Mouse (Mus musculus): ENCODE data around the gene Slc1a5.
A peak's percentile ranks its signal among the peaks of the same experiment; 100 is the strongest.

Slc1a5 gene

GRCm38 (mm10) chr7:16819794-16820193 lies 38.7 kb downstream of the Slc1a5 start:
- no peak for DNase-seq (ENCODE audit: low spot score in 2 of 2)

DNA sequence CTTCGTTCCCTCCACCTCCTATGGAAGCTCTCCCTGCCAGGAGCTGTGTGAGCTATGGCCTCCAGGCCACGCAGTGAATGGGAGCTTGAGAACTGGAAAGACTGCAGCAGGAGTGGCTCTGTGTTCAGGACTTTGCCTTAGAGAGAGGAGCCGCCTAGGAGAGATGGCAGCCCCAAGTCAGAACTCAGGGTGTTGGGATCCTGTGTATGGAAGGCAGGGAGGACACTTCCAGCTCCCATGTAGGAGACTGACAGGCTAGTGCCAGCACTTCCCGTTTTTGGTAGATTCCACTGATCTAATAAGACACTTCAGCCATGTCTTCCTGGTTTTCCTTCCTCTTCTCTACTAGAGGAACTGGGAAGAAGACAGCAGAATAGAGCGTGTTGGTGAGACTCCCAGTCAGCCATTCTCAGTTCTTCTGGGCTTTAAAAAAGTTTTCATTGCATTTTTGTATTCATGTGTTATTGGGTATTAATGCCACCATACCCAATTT lies 39.2 kb downstream of the Slc1a5 start:
- no peak for DNase-seq (ENCODE audit: low spot score in 2 of 2)

DNA sequence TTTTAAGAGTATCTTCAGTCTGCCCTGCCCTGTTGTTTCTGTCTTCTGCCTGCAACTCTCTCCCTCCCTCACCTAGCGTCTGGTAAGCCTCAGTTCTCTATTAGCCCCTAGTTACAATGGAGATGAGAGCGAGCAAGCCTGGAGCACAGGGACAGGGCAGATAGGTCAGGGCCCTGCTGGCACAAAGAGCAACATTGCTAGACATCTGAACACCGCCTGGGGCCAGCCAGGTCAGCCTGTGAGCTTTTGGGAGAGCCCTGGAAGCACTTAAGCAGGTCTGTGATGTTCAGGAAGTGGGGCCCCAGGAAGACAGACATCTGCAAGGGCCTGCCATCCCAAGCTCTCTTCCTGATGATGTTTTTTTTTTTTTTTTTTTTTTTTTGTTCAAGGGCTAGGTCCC lies 40.0 kb downstream of the Slc1a5 start:
- DNase-seq (ENCODE audit: low spot score in 2 of 2) = no peak

DNA sequence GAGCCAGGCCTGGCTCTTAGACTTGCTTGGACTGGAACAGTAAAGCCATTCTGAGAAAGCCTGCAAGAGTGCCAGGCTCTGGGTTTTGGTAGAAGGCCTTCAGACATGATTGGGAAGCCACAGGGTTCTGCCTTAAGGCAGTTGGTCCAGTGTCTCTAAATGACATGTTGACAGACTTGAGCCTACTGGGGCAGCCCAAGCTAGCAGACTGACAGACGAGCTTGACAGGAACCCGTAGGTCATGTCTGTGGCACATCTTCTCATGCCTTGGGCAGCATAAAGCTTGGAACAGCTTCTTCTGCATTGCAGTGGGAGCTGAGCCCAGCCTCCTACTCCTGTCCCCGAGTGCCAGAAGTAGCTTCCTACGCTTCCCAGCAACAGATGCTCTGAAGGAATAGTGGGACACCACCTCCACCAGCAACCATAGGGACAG lies 40.5 kb downstream of the Slc1a5 start:
- no peak for DNase-seq (ENCODE audit: low spot score in 2 of 2)

GRCm38 (mm10) chr7:16823734-16824133 lies 42.6 kb downstream of the Slc1a5 start:
- DNase-seq (ENCODE audit: low spot score in 2 of 2) = no peak

DNA sequence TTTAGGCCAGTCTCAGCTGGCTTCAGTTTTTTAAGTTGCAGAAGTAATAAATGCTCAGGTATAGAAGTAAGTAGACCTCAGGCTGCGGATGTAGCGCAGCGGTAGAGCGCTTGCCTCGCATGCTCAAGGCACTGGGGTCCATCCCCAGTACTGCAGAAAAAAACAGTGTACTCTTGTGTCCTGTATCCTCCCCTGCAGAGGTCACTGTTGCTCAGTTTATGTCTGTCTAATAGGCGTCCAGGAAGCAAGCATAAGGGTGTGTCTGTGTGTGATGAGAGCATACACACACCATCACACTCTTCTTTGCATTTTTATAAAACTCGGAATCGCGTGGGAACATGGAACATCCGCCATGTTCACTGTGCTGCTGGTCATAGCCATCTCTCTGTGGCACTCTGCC lies 44.6 kb downstream of the Slc1a5 start:
- DNase-seq (ENCODE audit: low spot score in 2 of 2) = no peak

GRCm38 (mm10) chr7:16826571-16826970 lies 45.4 kb downstream of the Slc1a5 start:
- no peak for DNase-seq (ENCODE audit: low spot score in 2 of 2)

DNA sequence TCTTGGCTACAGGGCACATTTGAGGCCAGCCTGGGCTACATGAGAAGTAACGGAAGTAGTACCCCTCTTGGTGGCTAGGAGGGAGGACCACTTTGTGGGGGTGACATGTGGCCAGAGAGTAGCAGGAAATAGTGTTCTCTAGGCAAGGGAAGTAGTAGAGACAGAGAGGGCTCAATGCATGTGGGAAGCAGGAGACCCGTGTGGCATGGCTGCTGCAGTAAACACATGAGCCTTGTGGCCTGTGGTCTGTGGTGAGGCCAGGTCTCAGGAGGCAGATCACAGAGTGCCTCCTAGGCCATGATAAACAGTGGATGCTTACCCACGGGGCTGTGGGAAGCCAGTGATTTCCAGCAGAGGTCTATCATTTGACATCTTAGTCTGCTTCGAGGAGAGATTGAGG lies 46.1 kb downstream of the Slc1a5 start:
- DNase-seq (ENCODE audit: low spot score in 2 of 2) = no peak

DNA sequence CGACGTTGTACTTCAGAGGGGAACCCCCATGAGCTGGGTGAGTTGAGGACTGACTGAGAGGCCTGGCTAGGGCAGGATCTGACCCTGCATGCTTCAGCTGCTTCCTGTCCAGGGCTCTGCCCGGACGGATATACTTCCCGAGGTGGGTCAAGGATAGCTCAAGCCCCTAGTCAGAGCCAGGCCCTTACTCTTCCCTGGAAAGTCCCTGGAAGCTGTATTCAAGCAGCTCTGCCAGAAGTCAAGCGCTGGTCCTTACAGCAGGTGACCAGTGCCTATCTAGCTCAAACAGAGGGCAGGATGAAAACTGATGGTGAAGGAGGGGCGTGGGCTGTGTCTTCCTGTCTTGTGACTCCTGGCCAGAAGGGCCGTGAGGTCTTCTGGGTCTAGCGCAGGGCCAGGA lies 49.3 kb downstream of the Slc1a5 start:
- DNase-seq (ENCODE audit: low spot score in 2 of 2) = no peak

DNA sequence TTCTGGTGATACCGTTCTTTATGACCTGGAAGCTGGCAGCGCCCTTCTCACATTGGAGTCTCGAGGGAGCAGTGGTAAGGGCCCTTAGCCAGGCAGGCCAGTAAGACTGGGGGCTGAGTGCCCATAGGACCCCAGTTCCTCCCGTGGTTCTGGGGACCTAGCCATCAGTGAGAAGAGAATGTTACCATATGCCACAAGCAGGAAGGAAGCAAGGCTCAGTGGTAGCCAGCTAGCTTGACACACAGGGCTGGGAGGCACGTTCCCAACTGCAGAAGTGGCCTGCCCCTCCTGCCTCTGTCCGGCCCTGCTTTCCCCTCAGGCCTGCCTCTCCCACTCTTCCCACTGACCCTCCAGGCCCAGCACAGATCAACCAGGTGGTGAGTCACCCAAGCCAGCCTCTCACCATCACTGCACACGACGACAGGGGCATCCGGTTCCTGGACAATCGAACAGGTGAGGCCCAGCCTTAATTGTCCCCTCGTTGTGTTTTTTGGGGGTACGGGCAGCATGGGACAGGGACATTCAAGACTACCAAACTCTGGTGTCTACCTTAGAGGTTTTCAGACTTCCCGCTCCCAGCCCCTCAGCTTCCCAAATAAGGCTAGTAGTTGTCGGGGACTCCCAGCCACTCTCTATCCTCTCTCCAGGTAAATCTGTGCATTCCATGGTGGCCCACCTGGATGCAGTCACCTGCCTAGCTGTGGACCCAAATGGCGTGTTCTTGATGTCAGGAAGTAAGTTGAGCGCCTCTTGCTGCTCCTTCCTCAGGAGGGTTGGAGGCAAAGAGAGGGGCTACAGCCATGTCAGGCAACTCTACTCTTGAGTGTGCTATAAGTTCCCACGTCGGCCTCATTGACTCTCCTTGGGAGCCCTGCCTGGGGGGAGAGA lies 57.0 kb downstream of the Slc1a5 start:
- no peak for DNase-seq (ENCODE audit: low spot score in 2 of 2)

DNA sequence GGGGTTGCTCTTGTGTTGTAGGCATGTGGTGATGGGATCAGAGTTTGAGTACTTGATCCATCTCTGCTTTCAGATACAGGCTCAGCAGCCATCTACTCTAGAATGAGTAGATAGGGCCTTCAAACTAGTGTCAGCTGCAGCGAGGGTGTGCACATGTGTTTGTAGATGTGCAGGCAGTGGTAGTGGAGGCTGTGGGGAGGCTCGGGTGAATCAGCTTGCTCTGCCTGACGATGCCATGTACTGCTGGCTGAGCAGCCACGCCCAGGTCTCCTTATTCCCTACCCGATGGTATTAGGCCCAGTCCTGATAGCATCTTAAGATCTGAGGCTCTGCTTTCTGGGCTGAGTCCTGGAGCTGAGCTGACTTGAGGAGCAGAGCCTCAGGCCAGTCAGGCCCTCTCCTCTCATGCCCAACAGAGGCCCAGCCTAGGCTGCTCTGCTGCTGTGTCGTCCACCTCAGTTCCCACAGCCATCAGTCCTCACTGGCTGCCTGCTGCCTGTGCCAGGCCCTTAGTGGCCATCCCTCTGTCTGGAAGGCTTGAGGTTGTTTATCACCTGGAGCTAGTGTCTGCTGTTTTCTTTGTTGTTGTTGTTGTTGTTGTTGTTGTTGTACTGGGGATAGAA lies 57.8 kb downstream of the Slc1a5 start:
- no peak for DNase-seq (ENCODE audit: low spot score in 2 of 2)

DNA sequence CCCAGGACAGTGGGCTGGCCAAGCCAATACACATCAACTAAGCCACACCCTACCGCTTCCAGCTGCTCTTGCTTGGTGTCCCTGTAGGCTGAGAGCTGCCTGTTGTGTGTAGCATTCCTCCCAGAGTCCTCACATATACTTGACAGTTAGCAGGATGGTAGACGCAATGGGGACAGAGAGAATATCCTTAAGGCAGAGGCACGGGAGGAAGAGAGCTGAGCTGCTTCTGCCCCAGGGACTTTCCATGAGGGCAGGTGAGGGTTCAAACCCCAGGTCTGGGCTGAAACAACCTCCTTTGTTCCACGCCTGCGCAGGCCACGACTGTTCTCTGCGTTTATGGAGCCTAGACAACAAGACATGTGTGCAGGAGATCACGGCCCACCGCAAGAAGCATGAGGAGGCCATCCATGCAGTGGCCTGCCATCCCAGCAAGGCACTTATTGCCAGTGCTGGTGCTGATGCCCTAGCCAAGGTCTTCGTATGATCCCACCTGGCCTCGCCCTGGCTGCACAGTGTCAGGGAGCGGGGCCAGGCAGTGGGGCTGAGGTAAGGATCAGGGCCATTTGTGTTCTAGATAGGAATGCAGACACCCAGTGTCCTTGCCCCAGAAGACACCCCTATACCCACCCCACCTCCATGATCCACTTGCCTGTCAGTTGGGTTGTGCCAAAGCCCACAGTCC lies 58.4 kb downstream of the Slc1a5 start:
- no peak for DNase-seq (ENCODE audit: low spot score in 2 of 2)

- DNase-seq (ENCODE audit: low spot score in 2 of 2) = no peak
These were observed 59.0 kb downstream of the Slc1a5 start for GRCm38 (mm10) chr7:16840109-16840491.

GRCm38 (mm10) chr7:16841078-16841477 lies 59.9 kb downstream of the Slc1a5 start:
- no peak for DNase-seq (ENCODE audit: low spot score in 2 of 2)

- no peak for DNase-seq (ENCODE audit: low spot score in 2 of 2)
These were observed 60.7 kb downstream of the Slc1a5 start for GRCm38 (mm10) chr7:16841561-16842560.

GRCm38 (mm10) chr7:16842645-16843063 lies 61.5 kb downstream of the Slc1a5 start, which contains the start of gene Prkd2:
Gene Prkd2, plus strand, starts transcription at chr7:16842902.
- DNase-seq (ENCODE audit: low spot score in 2 of 2) = peak; percentile 86 to 92

- no peak for DNase-seq (ENCODE audit: low spot score in 2 of 2)
These were observed 62.5 kb downstream of the Slc1a5 start for GRCm38 (mm10) chr7:16843441-16844171.

- DNase-seq (ENCODE audit: low spot score in 2 of 2) = no peak
These were observed 63.5 kb downstream of the Slc1a5 start for GRCm38 (mm10) chr7:16844696-16845071.

DNA sequence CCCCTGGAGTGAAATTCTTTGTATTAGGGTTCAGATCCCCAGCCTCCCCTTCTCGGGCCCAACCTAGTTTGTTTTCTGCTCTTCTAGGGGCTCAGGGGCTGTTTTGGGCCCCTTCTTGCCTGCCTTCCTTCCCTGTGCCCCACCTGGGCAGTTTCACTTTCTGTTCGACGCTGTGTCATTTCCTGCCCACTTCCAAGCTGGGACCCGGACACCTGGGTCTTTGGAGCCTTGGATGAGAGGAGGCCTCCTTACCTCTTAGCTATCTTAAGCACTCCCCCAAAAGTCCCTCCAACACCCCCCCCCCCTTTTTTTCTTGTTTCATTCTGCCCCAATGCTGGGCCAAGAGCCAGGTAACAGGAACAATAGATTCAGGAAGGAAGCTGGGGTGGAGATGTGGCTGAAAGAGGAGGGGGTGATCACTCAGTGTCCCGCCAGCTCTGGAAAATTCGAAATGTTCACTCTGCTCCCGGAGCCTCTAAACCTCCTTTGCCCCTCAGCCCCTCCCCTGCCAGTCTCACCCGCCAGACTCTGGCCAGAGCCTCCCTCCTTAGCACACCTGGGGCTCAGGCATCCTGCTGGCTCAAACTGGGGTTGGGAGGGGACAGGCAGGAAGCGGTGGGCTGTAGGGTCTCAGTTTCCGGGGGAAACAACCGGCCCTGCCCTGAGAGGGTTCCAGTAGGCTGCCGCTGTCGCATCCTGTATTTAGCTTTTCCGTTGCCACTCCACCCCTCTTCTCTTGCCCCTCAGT lies 64.1 kb downstream of the Slc1a5 start:
- no peak for DNase-seq (ENCODE audit: low spot score in 2 of 2)

DNA sequence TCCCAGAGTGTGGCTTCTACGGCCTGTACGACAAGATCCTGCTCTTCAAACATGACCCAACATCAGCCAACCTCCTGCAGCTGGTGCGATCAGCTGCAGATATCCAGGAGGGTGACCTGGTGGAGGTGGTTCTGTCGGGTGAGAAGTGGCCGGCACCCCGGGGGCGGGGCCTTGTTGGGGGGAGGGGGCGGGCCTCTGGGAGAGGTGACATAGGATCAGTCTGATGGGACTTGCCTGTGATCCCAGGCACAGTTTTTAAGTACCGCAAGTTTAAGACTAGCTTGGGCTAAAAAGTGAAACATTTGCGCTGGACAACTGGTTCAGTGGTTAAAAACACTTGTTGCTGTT lies 64.7 kb downstream of the Slc1a5 start:
- no peak for DNase-seq (ENCODE audit: low spot score in 2 of 2)

Measured in urinary bladder, postnatal 4 days (tissue).